Mouse (Mus musculus): Measurements from ENCODE around the gene Rasgef1a. TPM values are rescaled to one million over a fixed set of nuclear protein-coding genes. Genes with fewer than 3 reads are reported as not detected.

The Rasgef1a gene
- total and polyA plus RNA-seq, 3 experiments: 0.04 to 0.19 TPM; not detected in 1

DNA sequence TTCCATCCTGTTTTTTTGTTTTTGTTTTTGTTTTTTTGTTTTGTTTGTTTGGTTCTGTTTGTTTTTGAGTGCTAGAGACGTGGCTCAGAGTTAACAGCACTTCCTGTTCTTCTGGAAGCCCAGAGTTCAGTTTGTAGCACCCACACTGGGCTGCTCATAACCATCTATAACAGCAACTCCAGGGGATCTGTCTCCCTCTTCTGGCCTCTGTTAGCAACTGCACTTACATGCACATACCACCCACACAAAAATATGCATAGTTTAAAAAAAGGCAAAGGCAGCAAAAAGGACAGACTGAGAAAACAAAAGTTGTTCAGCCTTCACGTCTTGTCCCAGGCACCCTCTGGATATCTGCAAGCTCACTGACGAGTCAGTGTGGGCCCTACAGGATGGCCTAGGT, 48.0 kb upstream of the Rasgef1a start (continued):
- TF ChIP-seq ZMIZ1 (IDR thresholded peaks at IDR 0.05; ENCODE audit: low read depth, low read length) (no peak), UBTF (IDR thresholded peaks at IDR 0.05; ENCODE audit: borderline replicate concordance, insufficient read depth, low read depth, low read length) (no peak), ZKSCAN1 (IDR thresholded peaks at IDR 0.05; ENCODE audit: low read depth, low read length) (no peak), JUND (IDR thresholded peaks at IDR 0.05; ENCODE audit: low read depth, low read length) (no peak), MAFK (IDR thresholded peaks at IDR 0.05; ENCODE audit: borderline replicate concordance, low read depth, low read length) (no peak), NELFE (IDR thresholded peaks at IDR 0.05; ENCODE audit: low read depth, low read length) (no peak), E2F4 (IDR thresholded peaks at IDR 0.05; ENCODE audit: borderline replicate concordance, low read depth, low read length) (no peak)

DNA sequence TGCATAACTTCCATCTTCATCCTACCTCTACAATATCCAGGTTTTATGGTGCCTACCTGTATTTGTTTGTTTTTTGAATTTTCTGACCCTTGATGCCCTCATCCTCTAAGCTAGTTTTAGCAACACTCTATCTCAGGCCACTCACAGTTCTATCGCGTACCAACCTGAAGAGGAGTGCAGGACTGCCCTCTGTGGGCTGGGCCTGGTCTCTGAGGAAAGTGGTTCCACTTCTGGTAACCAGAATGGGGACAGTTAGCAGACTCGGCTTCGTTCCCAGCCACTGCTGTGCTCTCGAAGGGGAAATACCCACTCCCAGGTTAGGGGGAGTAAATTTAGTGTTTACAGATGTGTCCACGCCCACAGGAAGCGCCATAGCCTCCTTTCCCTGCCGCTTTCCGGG, 44.5 kb upstream of the Rasgef1a start:
- H3K36me3 ChIP-seq (ENCODE audit: control insufficient read depth in 1 of 2, insufficient read depth in 2 of 2, low read length in 2 of 2): no peaks in the 10 kb centered on the region
- no peak overlapping the region for H3K9ac ChIP-seq (ENCODE audit: control insufficient read depth, low read depth, low read length, poor library complexity, severe bottlenecking)
- no peak for DNase-seq (ENCODE audit: low read depth, low spot score)
- H3K79me2 ChIP-seq (ENCODE audit: control insufficient read depth, insufficient read depth, low read length, poor library complexity): no peaks in the 10 kb centered on the region
- no peaks in the 10 kb centered on the region for H3K9me3 ChIP-seq (replicated peaks; ENCODE audit: insufficient read depth, low read length)
- H3K27ac ChIP-seq (ENCODE audit: control insufficient read depth, low read depth, low read length): no peak overlapping the region
- peak; percentile 17; the same call in 1 of the 2 replicates for TF ChIP-seq ZC3H11A (IDR thresholded peaks at IDR 0.05; ENCODE audit: low read depth, low read length)
- no peak for TF ChIP-seq POLR2A (IDR thresholded peaks at IDR 0.05; ENCODE audit: control insufficient read depth in 1 of 2, insufficient read depth in 1 of 2, low read depth in 1 of 2, low read length in 2 of 2, poor library complexity in 1 of 2)
- TF ChIP-seq MXI1 (IDR thresholded peaks at IDR 0.05; ENCODE audit: low read depth, low read length): no peak
- no peaks in the 10 kb centered on the region for H3K4me1 ChIP-seq (ENCODE audit: control insufficient read depth in 1 of 2, insufficient read depth in 2 of 2, low read length in 2 of 2)
- no peak overlapping the region for H3K4me3 ChIP-seq (ENCODE audit: control insufficient read depth in 1 of 2, insufficient read depth in 1 of 2, low read depth in 2 of 2, low read length in 2 of 2)
- no peaks in the 10 kb centered on the region for H3K27me3 ChIP-seq (ENCODE audit: control insufficient read depth in 1 of 2, insufficient read depth in 2 of 2, low read length in 2 of 2)

DNA sequence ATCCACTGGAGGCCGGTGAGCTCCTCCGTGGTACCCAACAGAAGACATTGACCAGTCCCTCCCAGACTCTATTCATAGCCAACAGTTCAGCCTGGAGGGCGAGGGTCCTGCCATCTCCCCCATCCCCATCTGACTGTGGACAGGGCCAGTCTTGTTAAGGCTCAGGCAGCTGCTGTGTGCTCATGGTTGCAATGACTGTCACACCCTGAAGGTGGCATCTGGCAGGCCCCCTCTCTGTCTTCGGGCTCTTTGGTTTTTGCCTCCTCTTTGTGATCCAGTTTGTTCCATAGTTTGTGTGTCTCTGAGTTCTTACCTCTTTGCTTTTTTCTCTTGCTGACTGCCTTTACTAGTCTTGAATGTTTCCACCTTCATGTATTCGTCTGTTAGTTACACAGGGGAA, 24.1 kb upstream of the Rasgef1a start:
- DNase-seq (ENCODE audit: low read depth, low spot score): no peak
- no peaks in the 10 kb centered on the region; a peak in 2 of 4 replicates for H3K27me3 ChIP-seq (ENCODE audit: control insufficient read depth in 1 of 2, insufficient read depth in 2 of 2, low read length in 2 of 2)
- no peaks in the 10 kb centered on the region for H3K79me2 ChIP-seq (ENCODE audit: control insufficient read depth, insufficient read depth, low read length, poor library complexity)
- H3K4me3 ChIP-seq (ENCODE audit: control insufficient read depth in 1 of 2, insufficient read depth in 1 of 2, low read depth in 2 of 2, low read length in 2 of 2): no peak overlapping the region
- TF ChIP-seq MAZ (IDR thresholded peaks at IDR 0.05; ENCODE audit: low read depth, low read length): no peak
- no peak for TF ChIP-seq GATA1 (IDR thresholded peaks at IDR 0.05; ENCODE audit: low read depth, low read length)
- no peak for TF ChIP-seq ZMIZ1 (IDR thresholded peaks at IDR 0.05; ENCODE audit: low read depth, low read length)
- no peak for TF ChIP-seq NRF1 (IDR thresholded peaks at IDR 0.05; ENCODE audit: insufficient read depth, low read depth, low read length, poor library complexity, severe bottlenecking)
- no peak for TF ChIP-seq MEF2A (IDR thresholded peaks at IDR 0.05; ENCODE audit: extremely low read depth, insufficient replicate concordance, low read depth, low read length, poor library complexity, severe bottlenecking)
- TF ChIP-seq KAT2A (conservative IDR thresholded peaks at IDR 0.05; ENCODE audit: low read depth, low read length): no peak
- 0 out of 2 replicates have a peak, but pooled peaks have one; percentile 4 for TF ChIP-seq SMC3 (IDR thresholded peaks at IDR 0.05; ENCODE audit: low read depth, low read length)
- TF ChIP-seq HCFC1 (IDR thresholded peaks at IDR 0.05; ENCODE audit: low read depth, low read length): no peak
- no peak for TF ChIP-seq ZKSCAN1 (IDR thresholded peaks at IDR 0.05; ENCODE audit: low read depth, low read length)
- no peak for TF ChIP-seq MXI1 (IDR thresholded peaks at IDR 0.05; ENCODE audit: low read depth, low read length)
- peak in 1 of 3 experiments; percentile 2; a peak in 1 of 6 replicates for TF ChIP-seq CTCF (IDR thresholded peaks at IDR 0.05 in 2 of 3, conservative IDR thresholded peaks at IDR 0.05 in 1 of 3; ENCODE audit: control insufficient read depth in 1 of 3, insufficient read depth in 1 of 3, low read depth in 2 of 3, low read length in 3 of 3, poor library complexity in 1 of 3, severe bottlenecking in 1 of 3)
- no peak for TF ChIP-seq MYB (IDR thresholded peaks at IDR 0.05; ENCODE audit: low read depth, low read length)
- no peak for TF ChIP-seq MYC (IDR thresholded peaks at IDR 0.05; ENCODE audit: low read depth, low read length)
- H3K27ac ChIP-seq (ENCODE audit: control insufficient read depth, low read depth, low read length): no peak overlapping the region
- no peak overlapping the region for H3K9ac ChIP-seq (ENCODE audit: control insufficient read depth, low read depth, low read length, poor library complexity, severe bottlenecking)
- H3K4me1 ChIP-seq (ENCODE audit: control insufficient read depth in 1 of 2, insufficient read depth in 2 of 2, low read length in 2 of 2): no peaks in the 10 kb centered on the region
- no peaks in the 10 kb centered on the region for H3K36me3 ChIP-seq (ENCODE audit: control insufficient read depth in 1 of 2, insufficient read depth in 2 of 2, low read length in 2 of 2)
- no peaks in the 10 kb centered on the region for H3K9me3 ChIP-seq (replicated peaks; ENCODE audit: insufficient read depth, low read length)
